Mouse (Mus musculus) liver, postnatal 0 days (tissue): ENCODE measurements around the gene Pcdh15.

Experiments used
- CTCF ChIP-seq: sonication (generic); IDR thresholded peaks from 2 replicates; pipeline ENCODE4 v1.5.1; 2016; ENCODE audit warnings: antibody characterized with exemption, low read depth
- EP300 ChIP-seq: IDR thresholded peaks from 2 replicates; pipeline ENCODE4 v1.6.1; 2016; ENCODE audit warnings: antibody characterized with exemption, low read depth, mild to moderate bottlenecking

DNA sequence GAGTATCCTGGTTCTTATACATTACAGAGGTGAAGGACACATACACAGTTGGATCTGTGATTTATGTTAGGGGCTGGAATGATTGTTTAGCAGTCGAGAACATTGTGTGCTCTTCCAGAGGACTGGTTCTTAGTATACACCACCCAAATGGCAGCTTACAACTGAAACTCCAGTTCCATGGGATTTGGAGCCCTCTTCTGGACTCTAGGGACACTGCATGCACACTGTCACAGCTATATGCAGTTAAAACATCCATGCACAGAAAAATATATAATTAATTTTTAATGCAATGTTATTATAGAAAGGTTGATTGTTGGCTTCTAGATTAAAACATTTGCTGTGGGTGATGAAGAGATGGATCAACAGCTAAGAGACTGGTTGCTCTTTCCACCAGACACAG, 301.3 kb downstream of the Pcdh15 start:
- TF ChIP-seq EP300: no peak
- no peak for TF ChIP-seq CTCF
